In genomic region chr1:52765176-52766111, GRCm38 (mm10) we compare ENCODE assay signal across 14 mouse cellular contexts. TPM values are rescaled to one million over a fixed set of nuclear protein-coding genes. Genes with fewer than 3 reads are reported as not detected.
DNase-seq lines count a peak whose midpoint lies in the region; ATAC-seq lines count a peak whose summit lies in the region.
"Had no signal": no experiment of that assay in that cellular context is flagged by ENCODE, and none has a peak within 500 bp of the region (broad histone marks: within the 10 kb centered on the region; RNA-seq: fewer than 3 reads in every experiment).

No protein-coding gene starts in this region.

- 0 out of 2 replicates have a peak, but pooled peaks cover 3% of the 10 kb centered on the region for H3K4me1 ChIP-seq in heart, embryonic 12.5 days (replicated peaks)
- peaks cover 3% of the 10 kb centered on the region; the same call in 1 of the 2 replicates for H3K4me1 ChIP-seq in intestine, embryonic 16.5 days (ENCODE audit: control insufficient read depth, insufficient read depth, low read length)
- H3K4me1 ChIP-seq in lung, embryonic 16.5 days (replicated peaks; ENCODE audit: control insufficient read depth, insufficient read depth, low read length): 0 out of 2 replicates have a peak, but pooled peaks cover 4% of the 10 kb centered on the region
- no peaks in the 10 kb centered on the region for H3K4me1 ChIP-seq in hindbrain, embryonic 13.5 days (replicated peaks)
- H3K4me1 ChIP-seq: forebrain, embryonic 10.5 days; heart, embryonic 10.5 days; stomach, embryonic 15.5 days had no signal

- H3K4me3 ChIP-seq in heart, embryonic 12.5 days: no peak overlapping the region
- no peak overlapping the region for H3K4me3 ChIP-seq in intestine, embryonic 16.5 days (ENCODE audit: low read length)
- no peak overlapping the region for H3K4me3 ChIP-seq in lung, embryonic 16.5 days (ENCODE audit: low read length)
- no peak overlapping the region for H3K4me3 ChIP-seq in hindbrain, embryonic 13.5 days
- H3K4me3 ChIP-seq: forebrain, embryonic 10.5 days; heart, embryonic 10.5 days; limb, embryonic 10.5 days; stomach, embryonic 15.5 days had no signal

- H3K4me2 ChIP-seq in heart, embryonic 12.5 days: no peak overlapping the region
- no peak overlapping the region for H3K4me2 ChIP-seq in intestine, embryonic 16.5 days (ENCODE audit: low read depth, low read length)
- H3K4me2 ChIP-seq in lung, embryonic 16.5 days (ENCODE audit: low read depth, low read length): no peak overlapping the region
- H3K4me2 ChIP-seq in hindbrain, embryonic 13.5 days: no peak overlapping the region
- H3K4me2 ChIP-seq: stomach, embryonic 15.5 days had no signal

- no peak overlapping the region for H3K27ac ChIP-seq in heart, embryonic 12.5 days (ENCODE audit: poor library complexity, severe bottlenecking)
- peak overlapping the region; percentile 57 for H3K27ac ChIP-seq in intestine, embryonic 16.5 days (ENCODE audit: low read length)
- H3K27ac ChIP-seq in lung, embryonic 16.5 days (ENCODE audit: low read length): no peak overlapping the region
- H3K27ac ChIP-seq in hindbrain, embryonic 13.5 days: no peak overlapping the region
- H3K27ac ChIP-seq: forebrain, embryonic 10.5 days; heart, embryonic 10.5 days; limb, embryonic 10.5 days; stomach, embryonic 15.5 days had no signal

- H3K9ac ChIP-seq in heart, embryonic 12.5 days: no peak overlapping the region
- no peak overlapping the region for H3K9ac ChIP-seq in intestine, embryonic 16.5 days (ENCODE audit: low read depth, low read length)
- H3K9ac ChIP-seq in lung, embryonic 16.5 days (ENCODE audit: low read length): no peak overlapping the region
- no peak overlapping the region for H3K9ac ChIP-seq in hindbrain, embryonic 13.5 days
- H3K9ac ChIP-seq: stomach, embryonic 15.5 days had no signal

- no peaks in the 10 kb centered on the region for H3K27me3 ChIP-seq in heart, embryonic 12.5 days (replicated peaks)
- H3K27me3 ChIP-seq in intestine, embryonic 16.5 days (replicated peaks; ENCODE audit: control insufficient read depth, insufficient read depth, low read length): no peaks in the 10 kb centered on the region
- H3K27me3 ChIP-seq in lung, embryonic 16.5 days (ENCODE audit: control insufficient read depth, insufficient read depth, low read depth, low read length): no peaks in the 10 kb centered on the region
- H3K27me3 ChIP-seq in hindbrain, embryonic 13.5 days: no peaks in the 10 kb centered on the region
- H3K27me3 ChIP-seq: CH12.LX; stomach, embryonic 15.5 days had no signal

- no peaks in the 10 kb centered on the region for H3K9me3 ChIP-seq in heart, embryonic 12.5 days (replicated peaks)
- no peaks in the 10 kb centered on the region for H3K9me3 ChIP-seq in intestine, embryonic 16.5 days (ENCODE audit: control insufficient read depth, low read length)
- no peaks in the 10 kb centered on the region for H3K9me3 ChIP-seq in lung, embryonic 16.5 days (ENCODE audit: control insufficient read depth, low read length)
- H3K9me3 ChIP-seq in hindbrain, embryonic 13.5 days: no peaks in the 10 kb centered on the region
- H3K9me3 ChIP-seq: forebrain, embryonic 10.5 days; heart, embryonic 10.5 days; limb, embryonic 10.5 days; stomach, embryonic 15.5 days had no signal

- WGBS in heart, embryonic 12.5 days: 67% methylated on average over 7 of the region's 7 CpGs
- 58% methylated on average over 7 of the region's 7 CpGs for WGBS in intestine, embryonic 16.5 days
- WGBS in lung, embryonic 16.5 days: 47% methylated on average over 7 of the region's 7 CpGs
- WGBS in hindbrain, embryonic 13.5 days: 80% methylated on average over 7 of the region's 7 CpGs

- ATAC-seq in heart, embryonic 12.5 days (ENCODE audit: insufficient number of reproducible peaks, low FRiP score): no peak
- ATAC-seq in intestine, embryonic 16.5 days: peak; percentile 81
- peak; percentile 31; the same call in 1 of the 2 replicates for ATAC-seq in lung, embryonic 16.5 days (ENCODE audit: low read depth)
- no peak for ATAC-seq in hindbrain, embryonic 13.5 days (ENCODE audit: low FRiP score)
- no peak for ATAC-seq in granulocyte monocyte progenitor cell, adult 5-6 weeks (replicated peaks; ENCODE audit: poor library complexity, severe bottlenecking)
- ATAC-seq: activated CD4-positive, CD25-positive, alpha-beta regulatory T cell, adult 4 months had no signal

- peak; percentile 14 for DNase-seq in heart, adult 9 months (ENCODE audit: low spot score in 2 of 2)
- DNase-seq in NIH3T3 (ENCODE audit: low read depth): peak; percentile 64
- no peak for DNase-seq in frontal cortex, postnatal 14 days (ENCODE audit: low spot score in 2 of 2)

- H3K36me3 ChIP-seq in heart, embryonic 12.5 days: no peaks in the 10 kb centered on the region
- no peaks in the 10 kb centered on the region for H3K36me3 ChIP-seq in intestine, embryonic 16.5 days (ENCODE audit: control insufficient read depth, insufficient read depth, low read length)
- H3K36me3 ChIP-seq in lung, embryonic 16.5 days (ENCODE audit: control insufficient read depth, insufficient read depth, low read length): no peaks in the 10 kb centered on the region
- H3K36me3 ChIP-seq in hindbrain, embryonic 13.5 days: no peaks in the 10 kb centered on the region
- H3K36me3 ChIP-seq: forebrain, embryonic 10.5 days; heart, embryonic 10.5 days; limb, embryonic 10.5 days; stomach, embryonic 15.5 days had no signal

RNA-seq across cellular contexts. Expression of gene Mfsd6, which starts 38.2 kb away (rescaled TPM):
- 4.3 and 5.4 TPM in 2 replicates for polyA plus RNA-seq in heart, embryonic 12.5 days (2016; fragmentation: Nextera tagmentation; extraction: Ambion mirVana)
- polyA plus RNA-seq in intestine, embryonic 16.5 days (2015; fragmentation: Nextera tagmentation; extraction: Ambion mirVana): 3.6 and 3.9 TPM in 2 replicates
- 2.7 and 3.0 TPM in 2 replicates for polyA plus RNA-seq in lung, embryonic 16.5 days (2015; fragmentation: Nextera tagmentation; extraction: Ambion mirVana)
- polyA plus RNA-seq in hindbrain, embryonic 13.5 days (2015; fragmentation: Nextera tagmentation; extraction: Ambion mirVana): 7.8 and 8.9 TPM in 2 replicates
- total RNA-seq in granulocyte monocyte progenitor cell, adult 5-6 weeks (2014; fragmentation: Nextera tagmentation): 1.4 and 5.3 TPM in 2 replicates
- 3.6 and 3.9 TPM in 2 replicates for total RNA-seq in granulocyte monocyte progenitor cell, adult 5-6 weeks (2017)

RNA-seq across cellular contexts. Expression of gene Inpp1, which starts 52.0 kb away (rescaled TPM):
- polyA plus RNA-seq in heart, embryonic 12.5 days (2016; fragmentation: Nextera tagmentation; extraction: Ambion mirVana): 17.1 and 17.7 TPM in 2 replicates
- 17.7 and 18.8 TPM in 2 replicates for polyA plus RNA-seq in intestine, embryonic 16.5 days (2015; fragmentation: Nextera tagmentation; extraction: Ambion mirVana)
- 12.8 and 14.8 TPM in 2 replicates for polyA plus RNA-seq in lung, embryonic 16.5 days (2015; fragmentation: Nextera tagmentation; extraction: Ambion mirVana)
- 23.9 and 30.7 TPM in 2 replicates for polyA plus RNA-seq in hindbrain, embryonic 13.5 days (2015; fragmentation: Nextera tagmentation; extraction: Ambion mirVana)
- total RNA-seq in granulocyte monocyte progenitor cell, adult 5-6 weeks (2014; fragmentation: Nextera tagmentation): 10.3 and 12.8 TPM in 2 replicates
- total RNA-seq in granulocyte monocyte progenitor cell, adult 5-6 weeks (2017): 7.0 and 26.7 TPM in 2 replicates

Comparison
In these comparisons a context has a peak if more than half of its experiments do, and no peak if none do; other contexts are left out.
1. DNase-seq: peak in heart, adult 9 months (2 of 2) and NIH3T3 (single experiment); none in frontal cortex, postnatal 14 days (0 of 2).
2. ATAC-seq: peak in intestine, embryonic 16.5 days (single experiment) and lung, embryonic 16.5 days (single experiment); none in heart, embryonic 12.5 days (single experiment), hindbrain, embryonic 13.5 days (single experiment) and granulocyte monocyte progenitor cell, adult 5-6 weeks (single experiment).